Mouse (Mus musculus): ENCODE results near the gene Decr2. TPM values are rescaled to one million over a fixed set of nuclear protein-coding genes. Genes with fewer than 3 reads are reported as not detected.

Decr2 gene
- polyA plus RNA-seq, 1 experiment = 0.35 TPM

DNA sequence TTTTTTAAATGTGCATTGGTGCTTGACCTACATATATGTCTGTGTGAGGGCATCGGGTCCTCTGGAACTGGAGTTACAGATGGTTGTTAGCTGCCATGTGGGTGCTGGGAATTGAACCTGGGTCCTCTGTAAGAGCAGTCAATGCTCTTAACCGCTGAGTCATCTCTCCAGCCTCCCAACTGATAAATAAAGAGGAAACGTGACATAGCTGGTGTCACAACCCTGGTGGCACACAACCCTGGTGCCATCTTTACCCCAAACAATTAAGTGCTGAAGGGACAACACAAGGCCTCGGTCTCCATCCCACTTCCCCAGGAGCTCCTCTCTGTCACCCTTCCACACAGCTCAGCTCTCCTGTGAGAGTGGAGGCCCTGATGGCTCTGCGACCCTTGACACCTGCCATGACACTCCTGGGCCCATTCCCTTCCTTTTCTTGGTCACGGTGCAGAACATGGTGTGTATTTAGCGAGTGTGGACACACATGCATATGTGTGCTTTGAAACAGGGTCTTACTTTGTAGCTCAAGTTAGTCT lies 23.6 kb downstream of the Decr2 start:
- no peak for TF ChIP-seq GATA1 (IDR thresholded peaks at IDR 0.05; ENCODE audit: borderline replicate concordance, low read length)
- TF ChIP-seq FLI1 (IDR thresholded peaks at IDR 0.05; ENCODE audit: low read length) = no peak
- Histone ChIP-seq H3K4me3 (replicated peaks) (peak overlapping the region; percentile 15), H3K9me3 (peaks cover 18% of the 10 kb centered on the region), H3K36me3 (replicated peaks; ENCODE audit: low read length) (peaks cover 4% of the 10 kb centered on the region), H3K4me1 (peaks cover 41% of the 10 kb centered on the region), H3K27me3 (replicated peaks) (peaks cover 51% of the 10 kb centered on the region)

DNA sequence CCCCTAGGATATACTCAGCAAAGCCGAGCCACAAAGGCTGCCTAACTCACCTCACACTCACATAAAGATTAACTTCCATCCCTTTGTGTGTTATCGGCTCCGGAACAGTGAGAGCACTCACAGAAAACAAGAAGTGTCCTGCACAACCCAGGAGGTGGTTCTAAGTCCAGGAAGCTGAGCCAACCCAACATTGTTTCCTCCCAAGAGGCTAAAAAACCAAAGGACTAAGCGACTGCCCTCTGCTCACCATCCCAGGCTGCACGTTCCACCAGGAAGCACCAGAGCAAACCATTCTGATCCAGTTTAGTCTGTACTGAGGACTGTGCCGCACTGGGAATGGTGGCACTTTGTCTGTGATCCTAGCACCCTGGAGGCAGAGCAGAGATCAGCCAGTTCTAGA lies 25.2 kb downstream of the Decr2 start:
- TF ChIP-seq GATA1 (IDR thresholded peaks at IDR 0.05; ENCODE audit: borderline replicate concordance, low read length) (no peak), FLI1 (IDR thresholded peaks at IDR 0.05; ENCODE audit: low read length) (no peak)
- Histone ChIP-seq H3K4me3 (replicated peaks) (no peak overlapping the region), H3K27me3 (replicated peaks) (peaks cover 40% of the 10 kb centered on the region), H3K36me3 (replicated peaks; ENCODE audit: low read length) (peaks cover 4% of the 10 kb centered on the region), H3K4me1 (peaks cover 38% of the 10 kb centered on the region), H3K9me3 (peaks cover 18% of the 10 kb centered on the region)

DNA sequence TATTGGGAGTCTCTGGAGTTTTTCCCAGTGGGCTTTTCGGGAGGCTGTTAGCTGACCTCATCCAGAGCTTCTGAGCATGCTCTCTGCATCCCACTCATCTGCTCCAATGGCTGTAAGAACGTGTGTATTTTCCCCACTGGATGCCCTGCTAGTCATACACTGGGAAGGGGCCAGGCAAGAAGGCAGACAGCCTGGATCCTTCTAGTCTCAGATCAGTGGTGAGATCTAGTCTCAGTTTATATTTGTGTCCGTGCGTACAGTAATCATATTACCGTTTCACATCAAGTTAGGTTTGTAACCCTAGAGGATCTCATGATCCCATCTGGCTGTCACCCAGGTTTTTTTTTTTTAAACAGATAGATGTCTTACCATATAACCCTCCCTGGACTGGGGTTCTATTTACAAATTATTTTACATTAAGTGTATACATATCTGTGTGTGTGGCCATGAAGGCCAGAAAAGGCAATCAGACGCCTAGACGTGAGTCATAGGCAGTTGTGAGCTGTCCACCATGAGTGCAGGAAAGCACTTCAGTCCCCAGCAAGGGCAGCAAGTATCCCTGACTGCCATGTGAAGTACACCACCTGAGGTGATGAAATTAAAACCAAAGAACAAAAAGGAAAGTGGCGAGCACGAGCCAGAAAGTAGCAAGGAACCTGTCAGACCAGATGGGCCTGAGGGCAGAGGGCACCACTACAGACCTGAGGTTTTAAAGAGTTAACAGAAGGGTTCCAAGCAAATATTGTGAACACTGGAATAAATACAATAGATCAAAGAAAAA lies 32.2 kb downstream of the Decr2 start:
- Histone ChIP-seq H3K4me3 (replicated peaks) (no peak overlapping the region), H3K4me1 (no peaks in the 10 kb centered on the region), H3K9me3 (no peaks in the 10 kb centered on the region), H3K36me3 (replicated peaks; ENCODE audit: low read length) (no peaks in the 10 kb centered on the region), H3K27me3 (replicated peaks) (peaks cover 24% of the 10 kb centered on the region)
- TF ChIP-seq GATA1 (IDR thresholded peaks at IDR 0.05; ENCODE audit: borderline replicate concordance, low read length) (no peak), FLI1 (IDR thresholded peaks at IDR 0.05; ENCODE audit: low read length) (no peak)

DNA sequence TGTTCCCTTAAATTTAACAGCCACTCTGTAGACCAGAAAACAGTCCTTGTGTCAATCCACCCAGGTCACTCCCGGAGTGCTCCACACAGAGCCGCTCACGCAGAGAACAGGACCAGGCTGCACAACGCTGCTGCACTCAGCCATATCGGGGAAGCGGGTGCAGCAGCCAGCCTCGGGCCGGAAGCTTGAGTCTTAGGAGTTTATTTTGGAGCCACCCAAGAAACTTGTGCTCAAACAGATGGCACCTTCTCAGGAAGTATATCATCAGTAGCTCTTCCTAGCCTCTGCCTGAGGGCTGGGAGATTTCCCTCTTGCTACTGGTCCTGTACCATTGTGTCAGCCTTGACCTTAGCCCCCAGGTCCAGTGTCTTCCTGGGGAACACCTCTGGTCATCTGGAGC lies 32.9 kb downstream of the Decr2 start:
- H3K27me3 ChIP-seq (replicated peaks) = peaks cover 25% of the 10 kb centered on the region
- H3K36me3 ChIP-seq (replicated peaks; ENCODE audit: low read length) = no peaks in the 10 kb centered on the region
- no peak for TF ChIP-seq GATA1 (IDR thresholded peaks at IDR 0.05; ENCODE audit: borderline replicate concordance, low read length)
- TF ChIP-seq FLI1 (IDR thresholded peaks at IDR 0.05; ENCODE audit: low read length) = no peak

DNA sequence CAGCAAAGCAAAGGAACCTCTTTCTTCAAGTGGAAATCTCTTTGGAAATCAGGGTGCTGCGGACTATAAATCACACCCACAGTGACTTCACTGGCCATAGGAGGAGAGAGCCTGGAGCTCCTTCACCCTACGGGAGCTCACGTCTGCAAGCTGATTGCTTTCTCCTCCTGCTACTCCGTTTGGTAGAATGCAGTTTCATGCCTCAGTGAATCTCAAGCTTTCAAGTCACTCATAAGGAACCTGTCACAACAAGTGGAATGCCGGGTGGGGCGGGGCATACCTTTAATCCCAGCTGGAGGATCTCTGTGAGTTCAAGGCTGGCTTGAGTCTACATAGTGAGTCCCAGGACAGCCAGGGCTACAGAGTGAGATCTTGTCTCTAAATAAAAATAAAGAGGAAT lies 35.0 kb downstream of the Decr2 start:
- H3K9me3 ChIP-seq = no peaks in the 10 kb centered on the region
- no peaks in the 10 kb centered on the region for H3K4me1 ChIP-seq
- no peaks in the 10 kb centered on the region for H3K36me3 ChIP-seq (replicated peaks; ENCODE audit: low read length)
- TF ChIP-seq FLI1 (IDR thresholded peaks at IDR 0.05; ENCODE audit: low read length) = no peak
- TF ChIP-seq GATA1 (IDR thresholded peaks at IDR 0.05; ENCODE audit: borderline replicate concordance, low read length) = no peak
- H3K27me3 ChIP-seq (replicated peaks) = peaks cover 30% of the 10 kb centered on the region
- H3K4me3 ChIP-seq (replicated peaks) = no peak overlapping the region

More for the DNA sequence above, 32.9 kb downstream of the Decr2 start:
- H3K4me3 ChIP-seq (replicated peaks) = no peak overlapping the region
- H3K9me3 ChIP-seq = no peaks in the 10 kb centered on the region
- H3K4me1 ChIP-seq = no peaks in the 10 kb centered on the region

DNA sequence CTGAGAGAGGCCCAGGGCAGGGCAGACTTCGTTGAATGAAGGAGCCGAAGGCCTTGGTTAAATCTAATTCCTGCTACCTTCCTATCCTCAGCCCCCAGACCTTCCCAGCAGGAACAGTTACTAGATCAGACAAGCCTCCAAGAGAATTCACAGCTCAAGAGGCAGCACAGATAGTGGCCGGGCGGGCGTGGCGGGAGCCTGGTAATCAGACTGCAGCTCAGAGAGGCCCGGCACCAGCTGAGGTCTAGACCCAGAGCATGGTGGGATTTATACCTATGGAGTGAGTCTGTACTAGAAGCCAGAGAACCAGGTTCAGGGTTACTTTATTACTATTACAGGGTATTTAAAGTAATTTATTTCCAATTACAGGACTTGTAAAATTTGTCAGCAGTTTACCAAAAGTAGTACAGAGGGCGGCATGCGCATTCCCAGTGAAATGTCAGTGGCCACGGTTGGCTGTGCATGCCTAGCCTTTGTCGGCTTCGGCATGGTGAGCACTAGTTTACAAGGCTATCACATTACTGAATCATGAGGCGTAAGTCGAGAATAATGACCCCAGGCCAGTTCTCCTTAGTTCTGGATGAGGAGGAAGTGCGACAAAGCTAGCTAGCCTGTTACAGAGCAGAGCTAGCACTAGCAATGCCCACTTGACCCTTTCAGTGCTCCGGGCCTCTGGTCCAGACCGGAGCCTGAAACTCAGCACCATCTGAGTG lies 35.8 kb downstream of the Decr2 start:
- H3K4me3 ChIP-seq (replicated peaks) = no peak overlapping the region
- no peaks in the 10 kb centered on the region for H3K36me3 ChIP-seq (replicated peaks; ENCODE audit: low read length)
- H3K4me1 ChIP-seq = no peaks in the 10 kb centered on the region
- peaks cover 27% of the 10 kb centered on the region for H3K27me3 ChIP-seq (replicated peaks)
- no peaks in the 10 kb centered on the region for H3K9me3 ChIP-seq
- TF ChIP-seq GATA1 (IDR thresholded peaks at IDR 0.05; ENCODE audit: borderline replicate concordance, low read length) (no peak), FLI1 (IDR thresholded peaks at IDR 0.05; ENCODE audit: low read length) (no peak)

DNA sequence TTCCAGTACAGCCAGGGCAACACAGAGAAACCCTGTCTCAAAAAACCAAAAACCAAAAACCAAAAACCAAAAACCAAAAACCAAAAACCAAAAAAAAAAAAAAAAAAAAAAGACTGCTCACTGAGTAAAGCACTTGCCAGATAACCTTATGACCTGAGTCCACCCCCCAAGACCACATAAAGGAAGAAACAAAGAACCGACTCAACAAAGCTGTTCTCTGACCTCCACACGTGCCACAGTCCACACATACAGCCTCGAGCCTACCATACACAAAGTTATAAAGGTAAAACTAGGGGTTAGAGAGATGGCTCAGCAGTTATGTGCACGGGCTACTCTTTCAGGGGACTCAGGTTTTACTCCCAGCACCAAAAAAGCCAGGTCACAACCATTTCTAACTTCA lies 37.4 kb downstream of the Decr2 start:
- no peaks in the 10 kb centered on the region for H3K36me3 ChIP-seq (replicated peaks; ENCODE audit: low read length)
- TF ChIP-seq GATA1 (IDR thresholded peaks at IDR 0.05; ENCODE audit: borderline replicate concordance, low read length) (no peak), FLI1 (IDR thresholded peaks at IDR 0.05; ENCODE audit: low read length) (no peak)
- no peaks in the 10 kb centered on the region for H3K4me1 ChIP-seq
- no peak overlapping the region for H3K4me3 ChIP-seq (replicated peaks)
- H3K27me3 ChIP-seq (replicated peaks) = peaks cover 27% of the 10 kb centered on the region
- no peaks in the 10 kb centered on the region for H3K9me3 ChIP-seq

DNA sequence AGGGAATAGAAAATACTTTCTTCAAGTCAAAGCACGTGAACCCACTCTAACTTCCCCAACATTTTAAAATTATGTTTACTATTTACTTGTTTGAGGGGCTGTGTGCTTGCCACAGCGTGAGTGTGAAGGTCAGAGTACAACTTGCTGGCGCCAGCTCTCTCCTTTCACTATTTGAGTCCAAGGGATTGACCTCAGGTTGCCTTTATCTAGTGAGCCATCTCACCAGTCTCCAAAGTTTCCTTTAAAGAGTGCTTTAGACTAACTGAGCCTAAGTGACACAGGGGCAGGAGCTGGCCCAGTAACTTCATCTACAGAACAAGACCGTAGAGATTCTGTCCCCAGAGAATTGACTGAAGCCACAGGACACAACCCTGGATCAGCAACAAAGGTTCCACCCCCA lies 38.1 kb downstream of the Decr2 start:
- Histone ChIP-seq H3K9me3 (no peaks in the 10 kb centered on the region), H3K27me3 (replicated peaks) (peaks cover 27% of the 10 kb centered on the region), H3K36me3 (replicated peaks; ENCODE audit: low read length) (no peaks in the 10 kb centered on the region), H3K4me3 (replicated peaks) (no peak overlapping the region), H3K4me1 (no peaks in the 10 kb centered on the region)
- TF ChIP-seq FLI1 (IDR thresholded peaks at IDR 0.05; ENCODE audit: low read length) (no peak), GATA1 (IDR thresholded peaks at IDR 0.05; ENCODE audit: borderline replicate concordance, low read length) (no peak)

DNA sequence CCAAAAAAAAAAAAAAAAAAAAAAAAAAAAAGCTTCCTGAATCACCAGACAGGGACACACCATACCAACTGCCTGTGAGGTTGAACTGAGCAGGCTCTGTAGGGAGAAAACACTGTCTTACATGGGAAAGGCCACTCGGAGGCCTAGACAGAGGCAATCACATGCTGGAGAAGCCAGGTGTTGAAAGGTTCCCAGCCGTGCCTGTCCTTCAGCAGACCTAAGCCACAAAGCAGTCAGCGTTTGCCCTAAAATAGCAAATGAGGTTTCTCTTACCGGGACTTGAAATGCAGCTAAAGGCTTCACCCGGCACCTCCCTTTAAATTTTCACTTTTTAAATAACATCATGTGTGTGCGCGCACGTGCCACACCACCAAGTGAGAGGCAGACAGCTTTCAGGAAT lies 42.0 kb downstream of the Decr2 start:
- Histone ChIP-seq H3K36me3 (replicated peaks; ENCODE audit: low read length) (no peaks in the 10 kb centered on the region), H3K9me3 (no peaks in the 10 kb centered on the region), H3K4me3 (replicated peaks) (no peak overlapping the region), H3K27me3 (replicated peaks) (peaks cover 29% of the 10 kb centered on the region), H3K4me1 (no peaks in the 10 kb centered on the region)
- no peak for TF ChIP-seq FLI1 (IDR thresholded peaks at IDR 0.05; ENCODE audit: low read length)
- TF ChIP-seq GATA1 (IDR thresholded peaks at IDR 0.05; ENCODE audit: borderline replicate concordance, low read length) = no peak

Data from megakaryocyte, embryonic 14.5 days (primary cell).